Mouse (Mus musculus) heart, postnatal 14 days (tissue): ENCODE data around the gene Pfdn2. TPM values are rescaled to one million over a fixed set of nuclear protein-coding genes. Genes with fewer than 3 reads are reported as not detected.
A peak's percentile ranks its signal among the peaks of the same experiment; 100 is the strongest.
"Not testable (repeated sequence)": the region's sequence is repeated elsewhere in the genome, so short reads cannot be mapped to it uniquely, and the experiment has no call there.

ENCODE experiments used
- DNase-seq, 2 experiments: peaks; one replicate each; pipeline ENCODE4 v3.0.0; 2021 to 2022
- intact Hi-C: fragments of 180-260 bp; cut with DNase I; formaldehyde crosslinking; loops from one replicate; pipeline ENCODE4 v1.15.1; 2025
- long read RNA-seq, 2 experiments: library from polyadenylated mRNA; stranded (forward); transcript quantifications; one replicate each; pipeline ENCODE4 v2.0.0; 2021
- total RNA-seq, 2 experiments: library from RNA; stranded (reverse); gene quantifications; 2 replicates each; pipeline ENCODE4 v1.2.3; 2021

The Pfdn2 gene
- 10 to 100 TPM; 63.7 to 74.3 TPM for total RNA-seq
- long read RNA-seq, experiment 1, transcript Pfdn2-202 (4 exons, 1,735 nt), result major isoform, 32 of 34 reads
- long read RNA-seq, experiment 1, partial matches to known transcripts, result 0 of 34 reads
- long read RNA-seq, experiment 1, other reads (novel, unspliced or antisense), result 2 of 34 reads
- long read RNA-seq, experiment 2, transcript Pfdn2-202 (4 exons, 1,735 nt), result major isoform, 28 of 30 reads
- long read RNA-seq, experiment 2, partial matches to known transcripts, result 0 of 30 reads
- long read RNA-seq, experiment 2, other reads (novel, unspliced or antisense), result 1 of 30 reads

DNA sequence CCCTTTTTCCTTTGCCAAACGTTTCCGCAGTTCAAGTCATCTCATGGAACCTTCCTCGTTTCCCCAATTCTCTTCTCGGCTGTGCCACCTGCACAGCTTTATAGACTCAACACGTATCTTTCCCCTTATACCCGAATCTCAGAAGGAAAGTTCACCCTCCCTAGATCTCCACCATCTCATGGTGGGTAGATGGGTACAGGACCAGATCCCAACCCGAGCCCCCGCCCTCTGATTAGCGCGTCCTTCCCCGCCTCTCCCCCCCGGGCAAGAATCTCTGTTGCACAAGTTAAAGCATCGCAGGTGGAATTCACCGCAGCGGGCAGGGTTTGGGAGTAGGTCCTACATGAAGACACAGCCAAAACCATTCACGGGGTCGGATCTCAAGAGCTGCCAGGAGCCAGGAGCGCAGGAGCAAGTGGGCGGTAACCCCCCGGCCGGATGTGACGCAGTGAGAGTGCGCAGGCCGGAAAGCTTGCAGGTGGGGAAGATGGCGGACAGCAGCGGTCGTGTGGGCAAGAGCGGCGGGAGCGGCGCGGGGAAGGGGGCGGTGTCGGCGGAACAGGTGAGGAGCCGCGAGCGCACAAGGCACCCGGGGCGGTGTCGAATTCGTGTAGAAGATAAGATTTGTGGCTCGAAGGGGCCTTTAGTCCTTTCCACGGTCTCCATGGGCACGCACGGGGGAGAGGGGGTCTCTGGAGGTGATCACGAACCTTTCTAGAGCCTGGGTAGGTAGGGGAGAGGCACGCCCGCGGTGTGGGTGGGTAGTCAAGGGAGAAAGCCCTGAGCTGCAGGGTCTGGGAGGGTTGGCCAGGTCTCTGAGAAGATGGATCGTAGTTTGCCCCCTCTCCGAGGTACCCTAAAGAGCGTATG is at the start of gene Pfdn2, which contains the start of gene Nit1:
Pfdn2 (plus strand) TSS at position 446 of the 870 bp plus-strand sequence.
Nit1 (minus strand) TSS at position 422 of the 870 bp plus-strand sequence.
- intact Hi-C loops, result loop anchor here (2.0 kb wide), 1 partner anchor 17 kb away; the partner anchor contains the start of gene Dedd
- peak; percentile 90 to 93 for DNase-seq

DNA sequence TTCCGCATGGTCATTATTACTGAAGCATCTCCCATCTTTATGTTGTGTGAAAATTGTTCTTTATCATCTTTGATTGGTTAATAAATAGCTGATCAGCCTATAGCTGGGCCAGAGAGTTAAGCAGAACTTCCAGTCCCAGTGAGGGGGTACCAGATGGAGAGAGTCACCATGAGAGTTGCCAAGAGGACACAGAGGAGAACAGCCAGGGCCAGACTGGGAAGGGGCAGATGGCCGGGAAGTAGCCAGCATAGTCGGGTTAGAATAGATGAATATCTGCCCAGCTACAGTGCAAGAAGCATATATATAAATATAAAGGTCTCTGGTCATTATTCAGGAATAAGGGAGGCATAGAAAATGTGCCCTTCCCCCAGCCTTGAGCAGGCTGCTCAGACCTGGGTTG is 47.2 kb upstream of the Pfdn2 start:
- intact Hi-C loops, result no loop called here
- DNase-seq, result no peak

DNA sequence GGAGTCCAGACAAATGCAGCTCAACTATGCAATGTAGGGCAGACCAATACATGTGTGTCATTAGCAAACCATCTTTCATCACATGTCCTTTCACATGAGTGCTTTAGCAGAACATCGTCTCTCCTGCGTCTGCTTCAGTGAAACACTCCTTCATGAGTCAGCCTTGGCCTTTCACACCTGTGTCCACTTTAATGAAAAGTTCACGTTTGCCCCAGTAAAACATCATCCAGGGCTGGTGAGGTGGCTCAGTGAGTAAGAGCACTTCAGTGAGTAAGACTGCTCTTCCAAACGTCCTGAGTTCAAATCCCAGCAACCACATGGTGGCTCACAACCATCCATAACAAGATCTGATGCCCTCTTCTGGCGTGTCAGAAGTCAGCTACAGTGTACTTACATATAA is 39.3 kb upstream of the Pfdn2 start:
- DNase-seq, intact Hi-C loops: not testable (repeated sequence)

DNA sequence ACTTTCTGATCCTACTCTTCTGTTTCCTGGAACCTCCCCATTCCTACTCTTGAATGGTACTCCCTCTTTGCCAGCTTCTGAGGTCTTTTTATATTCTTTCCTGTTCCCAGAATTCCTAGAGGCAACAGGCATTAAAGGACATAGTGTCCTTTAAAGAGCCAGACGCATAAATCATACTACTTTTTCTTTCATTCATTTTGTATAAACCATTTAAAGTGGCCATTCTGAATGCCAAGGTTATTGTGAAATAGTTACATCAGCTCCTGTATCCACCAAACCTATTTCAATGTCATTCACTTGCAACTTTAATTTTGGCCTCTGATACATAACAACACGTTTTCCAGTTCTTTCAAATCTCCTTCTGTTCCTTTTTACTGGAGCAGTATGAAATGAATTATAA is 36.1 kb upstream of the Pfdn2 start:
- intact Hi-C loops, result no loop called here

DNA sequence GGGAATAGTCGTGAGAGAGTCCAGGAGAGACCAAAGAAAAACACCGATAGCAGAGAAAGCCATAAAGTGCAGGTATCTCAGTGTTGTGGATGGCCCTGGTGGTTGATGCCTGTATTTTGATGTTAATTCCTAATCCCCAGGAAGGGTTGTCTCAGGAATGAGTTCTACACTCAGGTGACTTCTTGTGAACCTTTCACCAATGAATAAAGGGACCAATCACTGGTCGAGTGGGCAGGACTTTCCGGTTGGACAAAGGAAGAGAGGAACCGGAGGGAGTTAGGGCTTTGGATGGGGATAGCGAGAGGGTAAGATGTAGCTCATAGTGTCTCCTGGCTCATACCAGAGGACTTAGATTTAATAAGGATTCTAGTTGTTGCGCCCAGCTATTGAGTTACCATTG is 25.7 kb upstream of the Pfdn2 start:
- no peak for DNase-seq
- intact Hi-C loops, result no loop called here

More for the DNA sequence above, 36.1 kb upstream of the Pfdn2 start:
- DNase-seq, result no peak

DNA sequence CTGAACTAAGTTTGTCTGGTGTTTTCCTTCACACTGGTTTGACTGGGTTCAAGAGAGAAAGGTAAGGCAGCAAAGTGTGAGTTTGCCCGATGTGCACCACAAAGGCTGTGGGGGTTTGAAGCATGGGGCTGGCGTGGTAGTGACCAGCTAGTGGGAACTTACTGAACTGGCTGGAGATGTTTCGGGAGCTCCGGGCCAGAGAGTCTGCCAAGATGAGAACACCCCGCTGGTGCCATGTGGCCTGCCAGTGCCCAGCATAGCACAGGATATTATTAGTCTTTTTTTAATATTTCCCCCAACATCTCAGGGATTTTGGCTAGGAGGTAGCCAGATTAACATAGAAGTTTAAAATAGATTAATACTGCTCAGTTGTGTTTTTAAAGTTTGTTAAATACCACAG is 25.3 kb upstream of the Pfdn2 start:
- DNase-seq, result no peak

DNA sequence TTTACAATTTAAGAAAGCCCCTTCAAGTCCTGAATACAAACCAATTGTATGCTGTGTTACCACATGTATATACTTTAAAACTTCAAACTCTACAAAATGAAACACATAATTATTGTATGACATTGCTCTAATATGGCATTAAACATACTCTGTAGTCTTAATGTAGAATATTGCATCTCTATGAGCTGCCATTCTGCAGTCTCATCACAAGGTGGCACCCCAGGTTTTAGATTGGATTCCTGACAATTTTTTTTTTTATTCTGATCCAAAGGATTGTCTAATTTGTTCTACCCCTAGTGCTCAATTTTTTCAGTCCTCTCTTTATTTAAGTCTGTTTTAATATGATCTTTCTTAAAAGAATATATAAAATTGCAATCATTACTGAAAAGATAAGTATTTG is 24.1 kb upstream of the Pfdn2 start:
- intact Hi-C loops, result no loop called here
- DNase-seq, result peak in 1 of 2 experiments; percentile 38

More for the DNA sequence above, 25.3 kb upstream of the Pfdn2 start:
- intact Hi-C loops, result no loop called here

DNA sequence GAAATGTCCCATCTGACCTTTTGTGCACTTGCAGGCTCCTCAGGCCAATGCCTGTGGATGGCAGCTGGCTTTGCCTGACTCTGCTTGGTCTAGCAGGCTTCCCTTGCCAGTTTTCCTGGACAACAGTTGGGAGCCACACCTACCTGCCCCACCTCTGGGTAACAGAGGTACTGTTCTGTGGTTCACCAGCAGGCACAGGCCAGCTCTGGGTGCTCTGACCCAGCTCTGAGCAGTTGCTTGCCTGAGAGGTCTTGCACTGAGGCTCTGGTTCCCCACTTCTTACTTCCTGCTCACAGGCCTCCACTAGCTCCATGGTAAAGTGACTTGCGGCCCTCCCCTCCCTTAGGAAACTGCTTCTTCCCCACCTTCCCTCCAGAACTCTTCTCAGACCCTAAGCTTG is 23.5 kb upstream of the Pfdn2 start:
- intact Hi-C loops, result loop anchor here (2.0 kb wide), 1 partner anchor 33 kb away; no protein-coding TSS in a partner anchor
- no peak for DNase-seq

DNA sequence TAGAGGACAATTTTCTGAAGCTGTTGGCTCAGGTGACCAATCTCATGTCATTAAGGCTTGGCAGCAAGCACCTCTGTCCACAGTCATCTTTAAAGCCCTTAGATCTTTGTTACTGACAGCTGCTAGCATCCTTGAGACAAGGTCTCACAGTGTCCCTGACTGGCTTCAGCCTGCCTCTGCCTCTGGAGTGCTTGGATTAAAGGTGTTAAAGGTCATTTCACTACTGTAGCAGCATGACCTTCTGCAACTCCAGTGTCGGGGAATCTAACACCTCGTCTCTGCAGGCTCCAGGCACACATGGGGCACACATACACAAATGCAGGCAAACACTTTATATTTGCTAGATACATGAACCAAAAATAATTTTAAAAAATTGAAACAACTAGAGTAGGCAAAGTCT is 19.9 kb upstream of the Pfdn2 start:
- intact Hi-C loops, result no loop called here
- DNase-seq, result no peak

DNA sequence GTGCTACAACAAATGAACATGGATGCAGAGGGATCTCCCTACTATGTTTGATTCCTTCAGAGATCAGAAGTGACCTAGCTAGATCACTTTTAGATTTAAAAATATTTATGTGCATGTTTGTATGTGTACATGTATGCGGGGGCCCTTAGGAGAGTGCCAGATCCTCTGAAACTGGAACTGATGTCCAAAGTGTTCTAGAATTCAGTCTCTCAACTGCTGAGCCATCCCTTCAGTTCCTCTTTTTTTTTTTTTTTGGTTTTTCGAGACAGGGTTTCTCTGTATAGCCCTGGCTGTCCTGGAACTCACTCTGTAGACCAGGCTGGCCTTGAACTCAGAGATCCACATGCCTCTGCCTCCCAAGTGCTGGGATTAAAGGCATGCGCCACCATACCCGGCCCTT is 18.9 kb upstream of the Pfdn2 start:
- intact Hi-C loops, DNase-seq: not testable (repeated sequence)

DNA sequence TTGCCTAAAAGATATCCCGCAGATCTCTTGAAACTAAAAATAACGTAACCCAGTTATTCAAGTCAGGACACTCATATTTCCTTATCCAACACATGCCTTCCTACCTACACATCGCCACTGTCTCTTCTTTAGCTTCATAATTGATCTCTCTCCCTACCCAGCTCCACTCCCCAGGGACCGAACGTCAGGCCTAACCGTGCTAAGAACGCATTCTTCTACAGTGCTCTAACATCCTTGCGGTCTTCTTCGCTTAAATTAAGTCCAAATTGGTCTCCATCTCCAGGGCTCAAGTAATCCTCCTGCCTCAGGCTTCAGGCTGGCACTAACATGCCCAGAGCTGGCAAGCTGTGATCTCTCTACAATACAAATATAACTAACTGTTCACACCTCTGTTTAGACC is 17.2 kb upstream of the Pfdn2 start:
- DNase-seq, result peak in 1 of 2 experiments; percentile 5
- intact Hi-C loops, result loop anchor here (2.0 kb wide), 1 partner anchor 19 kb away; no protein-coding TSS in a partner anchor

DNA sequence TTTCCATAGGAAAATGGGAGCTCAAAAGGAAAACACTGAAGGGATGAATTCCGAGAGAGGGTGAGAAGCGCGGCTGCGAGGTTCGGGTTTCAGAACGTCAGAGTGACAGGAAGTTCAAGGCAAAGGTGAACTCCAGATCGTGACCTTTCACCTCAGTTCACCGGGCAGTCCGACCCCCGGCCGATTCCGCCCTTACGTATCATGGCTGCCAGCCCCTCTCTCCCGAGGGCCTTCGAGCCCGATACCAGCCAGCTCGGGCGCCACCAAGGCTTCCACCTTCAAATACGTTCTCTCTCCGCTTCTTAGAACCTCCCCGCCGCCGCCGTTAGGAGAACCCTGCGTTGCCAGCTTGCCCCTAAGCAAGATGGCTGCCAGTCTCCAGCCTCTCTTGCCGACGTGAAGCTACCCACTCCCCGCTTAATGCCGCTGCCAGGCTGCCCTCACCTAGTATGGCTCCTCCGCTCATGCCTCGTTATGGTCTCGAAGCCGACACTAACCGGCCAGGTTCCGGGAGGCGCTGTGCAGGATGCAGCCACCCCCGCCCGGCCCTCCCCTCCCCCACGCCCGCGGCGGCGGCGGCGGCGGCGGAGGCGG is 16.5 kb upstream of the Pfdn2 start, which contains the start of gene Dedd:
Dedd (plus strand) TSS at position 307 of the 594 bp plus-strand sequence.
- intact Hi-C loops, result loop anchor here (2.0 kb wide), 1 partner anchor 18 kb away; no protein-coding TSS in a partner anchor
- peak; percentile 88 to 89 for DNase-seq

DNA sequence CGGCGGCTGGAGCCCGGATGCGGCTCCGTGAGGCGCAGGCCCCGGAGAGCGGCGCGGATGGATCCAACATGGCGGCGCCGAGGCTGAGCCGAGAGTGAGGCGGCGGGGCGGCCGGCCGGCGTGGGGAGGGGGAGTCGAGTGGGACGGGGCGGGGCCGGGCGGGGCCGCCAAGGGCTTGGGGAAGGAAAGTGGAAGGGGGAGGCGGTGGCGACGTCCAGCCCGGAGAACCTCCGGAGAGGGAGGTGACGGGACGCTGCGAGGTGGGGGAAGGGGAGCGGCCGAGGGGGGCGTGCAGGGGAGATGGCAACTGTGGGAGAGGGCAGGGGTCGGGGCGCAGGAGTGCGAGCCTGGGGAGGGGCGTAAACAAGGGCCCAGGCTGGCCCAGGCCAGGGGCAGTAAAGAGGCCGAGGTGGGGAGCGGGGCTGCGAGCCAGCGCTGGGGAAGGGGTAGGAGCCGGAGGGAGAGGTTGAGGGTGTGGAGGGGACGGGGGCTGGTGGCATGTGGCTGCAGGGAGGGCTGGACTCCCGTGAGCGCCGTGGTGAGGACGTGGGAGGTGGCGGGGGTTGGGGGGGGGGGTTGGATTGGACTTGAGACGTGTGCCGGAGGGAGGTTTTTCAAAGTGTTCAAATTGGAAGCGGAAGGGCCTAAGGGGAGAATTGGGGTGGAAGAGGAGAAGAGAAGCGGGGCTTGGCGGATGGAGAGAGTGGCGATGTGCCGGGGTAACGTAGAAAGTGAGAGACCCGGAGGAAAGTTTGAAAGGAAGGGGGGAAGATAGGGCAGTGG is 15.8 kb upstream of the Pfdn2 start:
- DNase-seq, result peak; percentile 82 to 88
- intact Hi-C loops, result loop anchor here (2.0 kb wide), 1 partner anchor 17 kb away; no protein-coding TSS in a partner anchor

DNA sequence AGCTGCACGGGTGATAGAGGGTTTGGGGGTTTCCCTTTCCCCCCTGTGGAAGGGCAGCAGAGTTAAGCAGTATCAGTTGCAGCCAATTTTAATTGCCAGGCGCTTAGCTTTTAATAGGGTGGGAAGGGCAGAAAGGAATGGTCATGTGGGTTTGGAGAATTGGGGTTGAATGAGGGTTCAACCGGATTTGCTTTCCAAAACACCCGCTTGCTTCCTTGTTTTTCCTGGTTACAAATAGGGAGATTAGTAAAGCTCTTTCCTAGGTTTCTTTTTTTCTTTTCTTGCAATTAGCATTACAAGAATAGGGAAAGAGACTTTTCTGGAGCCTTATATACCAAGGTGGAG is 15.3 kb upstream of the Pfdn2 start:
- intact Hi-C loops, result no loop called here
- DNase-seq, result no peak

DNA sequence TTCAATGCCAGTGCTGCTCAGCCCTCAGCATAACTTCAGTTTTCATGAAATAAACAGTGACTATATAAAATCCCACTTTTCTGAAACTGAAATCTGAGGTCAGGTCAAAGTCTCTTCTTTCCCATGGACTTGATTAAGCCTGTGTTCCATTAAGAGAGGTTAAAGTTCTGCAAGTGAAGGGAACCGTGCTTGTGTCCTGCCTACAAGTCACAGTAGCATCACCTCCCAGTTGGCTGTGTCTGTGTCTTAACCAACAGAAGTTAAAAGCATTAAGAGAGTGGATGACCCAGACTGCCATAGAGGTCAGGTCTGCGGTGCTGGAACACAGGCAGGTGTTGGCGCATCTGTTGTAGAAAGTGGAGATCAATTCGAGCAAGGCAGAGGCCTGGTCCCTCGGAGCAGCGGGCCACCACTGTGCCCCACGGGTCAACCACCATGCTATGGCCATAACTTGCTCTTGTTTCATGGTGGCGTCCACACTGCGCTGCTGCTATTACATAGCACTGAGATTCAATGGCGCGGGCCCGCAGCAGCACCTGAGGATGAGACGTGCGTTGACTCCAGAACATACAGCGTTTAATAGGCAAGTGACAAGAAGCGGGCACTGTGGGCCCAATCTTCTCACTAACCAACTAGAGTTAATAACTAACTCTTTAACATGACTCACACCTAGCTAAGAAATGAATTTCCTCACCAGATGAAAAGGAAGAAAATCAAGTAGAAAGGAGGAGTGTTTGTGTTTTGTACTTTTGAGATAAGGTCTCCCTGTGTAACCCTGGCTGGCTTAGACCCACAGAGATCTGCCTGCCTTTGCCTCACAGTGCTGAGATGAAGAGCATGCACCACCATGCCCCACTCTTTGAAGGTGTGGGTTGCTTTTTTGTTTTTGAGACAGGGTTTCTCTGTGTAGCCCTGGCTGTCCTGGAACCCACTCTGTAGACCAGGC is 2.9 kb upstream of the Pfdn2 start:
- DNase-seq, result no peak
- intact Hi-C loops, result loop anchor here (1.0 kb wide), 1 partner anchor 9 kb away; no protein-coding TSS in a partner anchor

DNA sequence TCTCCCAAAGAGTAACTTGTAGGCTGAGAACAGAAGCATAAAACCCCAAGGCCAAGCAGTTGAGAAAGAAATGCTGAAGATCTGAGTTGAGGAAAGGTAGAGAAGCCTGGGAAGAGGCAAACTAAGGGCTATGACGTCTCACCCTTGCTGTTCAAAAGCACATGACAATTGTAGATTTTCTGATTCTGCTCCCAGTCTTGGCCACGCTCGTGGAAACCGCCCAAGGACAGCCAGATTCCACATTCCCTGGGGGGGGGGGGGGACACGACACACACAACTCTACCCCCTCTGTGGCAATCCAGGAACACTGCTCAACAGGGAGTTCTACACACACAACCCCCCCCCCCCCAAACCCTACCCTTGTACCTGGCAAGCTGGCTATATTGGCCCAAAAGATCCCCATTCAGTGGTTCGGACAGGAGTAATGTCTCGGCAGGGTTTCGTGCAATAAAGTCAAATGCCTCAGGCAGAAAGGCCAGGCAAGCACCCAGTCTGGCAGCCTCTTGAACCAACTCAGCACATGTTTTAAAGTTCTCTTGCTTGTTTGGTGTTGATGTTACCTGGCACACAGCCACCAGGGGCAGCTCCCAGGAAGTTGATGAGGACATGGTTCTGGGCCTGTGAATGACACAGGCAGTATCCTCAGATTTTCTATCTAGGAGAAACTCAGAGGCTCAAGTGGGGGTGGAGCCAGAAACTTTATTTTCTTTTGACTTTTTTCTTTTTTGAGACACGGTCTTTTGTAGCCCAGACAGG is 1.4 kb upstream of the Pfdn2 start:
- intact Hi-C loops, result loop anchor here (1.0 kb wide), 1 partner anchor 11 kb away; no protein-coding TSS in a partner anchor
- DNase-seq, result peak; percentile 37 to 38

DNA sequence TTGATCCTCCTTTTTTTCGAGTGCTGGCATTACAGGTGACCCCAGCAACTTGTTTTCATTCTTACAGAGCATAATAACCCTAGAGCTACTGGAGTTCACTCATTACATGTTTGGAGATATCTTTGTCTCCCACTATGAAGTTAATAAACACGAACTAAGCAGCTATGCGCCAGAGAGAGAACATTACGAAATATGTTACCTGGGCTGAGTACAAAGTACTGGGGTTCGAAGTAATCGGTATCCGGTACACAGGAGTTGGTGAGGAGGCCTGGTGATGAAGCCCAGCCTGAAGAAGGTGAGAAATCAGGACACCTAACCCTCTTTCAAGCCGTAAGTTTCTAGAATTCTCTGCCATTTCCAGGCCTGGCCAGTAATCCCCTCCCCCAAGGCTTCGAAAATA is 755 bp upstream of the Pfdn2 start:
- no peak for DNase-seq
- intact Hi-C loops, result no loop called here

DNA sequence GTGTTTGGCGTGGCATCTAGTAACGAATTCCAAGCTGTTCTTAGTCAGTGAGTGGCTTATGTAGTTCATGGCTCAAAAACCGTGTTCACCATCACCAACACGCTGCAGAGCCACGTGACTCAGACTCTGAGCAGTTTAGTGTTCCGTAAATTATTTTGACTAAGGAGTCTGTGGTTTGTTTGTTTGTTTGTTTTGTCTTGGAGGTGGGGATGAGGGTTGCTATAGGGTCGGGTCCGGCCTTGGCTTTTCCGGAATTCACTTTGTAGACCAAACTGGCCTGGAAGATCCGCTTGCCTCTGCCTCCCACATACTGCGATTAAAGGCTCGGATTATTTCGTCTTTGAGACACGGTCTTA is 603 bp downstream of the Pfdn2 start:
- DNase-seq, result no peak
- intact Hi-C loops, result loop anchor here (2.0 kb wide), 1 partner anchor 17 kb away; the partner anchor contains the start of gene Dedd
